Mouse (Mus musculus): Measurements from ENCODE around the gene Padi3.

DNA sequence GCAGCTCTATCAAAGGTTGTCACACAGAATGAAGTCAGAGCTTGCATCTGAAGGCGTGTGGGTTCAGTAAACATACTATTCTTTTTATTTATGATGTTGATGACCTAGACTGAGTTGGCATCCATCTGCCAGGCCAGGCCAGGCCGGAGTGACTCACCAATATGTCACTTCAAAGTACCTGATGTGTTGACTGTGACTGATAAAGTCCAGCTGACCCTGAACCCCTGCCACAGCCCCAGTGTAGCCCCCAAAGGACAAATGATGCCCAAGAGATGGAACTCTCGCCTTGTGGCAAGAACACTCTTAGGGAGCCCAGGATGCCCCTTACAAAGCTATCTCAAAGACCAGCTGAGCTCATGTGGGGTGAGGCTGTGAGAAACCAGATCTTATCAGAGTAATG is 54.6 kb downstream of the Padi3 start:
- TF ChIP-seq CTCF (IDR thresholded peaks at IDR 0.05; ENCODE audit: borderline replicate concordance, extremely low read depth, insufficient read depth, insufficient read length), result no peak
- no peak for TF ChIP-seq POLR2A (IDR thresholded peaks at IDR 0.05; ENCODE audit: borderline replicate concordance, extremely low read depth, insufficient read depth, insufficient read length, poor library complexity, severe bottlenecking)

Data from brain, embryonic 14.5 days (tissue).